ENCODE assay signal across 23 mouse cellular contexts in the genomic region with DNA sequence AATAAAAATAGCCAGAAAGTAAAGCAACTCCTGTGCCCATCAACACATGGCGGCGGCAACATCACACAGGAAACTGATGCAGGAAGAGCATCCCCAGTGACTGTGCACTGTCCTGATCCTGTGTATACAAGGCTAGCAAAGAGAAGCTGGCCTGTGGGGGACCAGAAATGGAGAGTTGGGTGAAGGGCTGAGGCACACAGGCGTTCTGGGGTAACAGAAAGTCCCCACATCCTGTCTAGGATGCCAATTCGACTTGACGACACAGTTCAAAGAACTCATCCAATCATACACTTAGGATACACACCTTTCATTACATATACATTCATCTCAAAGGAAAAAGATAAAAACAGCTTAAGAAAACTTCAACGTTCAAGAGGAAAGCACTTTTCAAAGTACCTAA. TPM values are rescaled to one million over a fixed set of nuclear protein-coding genes. Genes with fewer than 3 reads are reported as not detected.
DNase-seq lines count a peak whose midpoint lies in the region; ATAC-seq lines count a peak whose summit lies in the region.
"Had no signal": no experiment of that assay in that cellular context is flagged by ENCODE, and none has a peak within 500 bp of the region (broad histone marks: within the 10 kb centered on the region; RNA-seq: fewer than 3 reads in every experiment).

No protein-coding gene starts in this region.

- no peaks in the 10 kb centered on the region for H3K36me3 ChIP-seq in splenic B cell, adult 2 months (ENCODE audit: control insufficient read depth, insufficient read depth, low read length, poor library complexity, severe bottlenecking)

- no peaks in the 10 kb centered on the region for H3K27me3 ChIP-seq in splenic B cell, adult 2 months (ENCODE audit: control insufficient read depth, insufficient read depth, low read length, poor library complexity, severe bottlenecking)
- H3K27me3 ChIP-seq: CH12.LX; embryonic facial prominence, embryonic 15.5 days; heart, embryonic 13.5 days; hindbrain, embryonic 12.5 days; Patski had no signal

- intact Hi-C loops in heart, postnatal 25 days (cut with DNase I), result no loop called here

- peak; percentile 26 for DNase-seq in thymus, postnatal 14 days
- DNase-seq in thymus, adult 18-20 months, result no peak
- DNase-seq in induced T-regulatory cell, adult 2 months (ENCODE audit: low read depth), result peak; percentile 67
- peak; percentile 40 for DNase-seq in splenic B cell, adult 2 months (ENCODE audit: low read depth, low spot score)
- no peak for DNase-seq in heart, postnatal 25 days (ENCODE audit: low spot score)
- no peak for DNase-seq in testis, postnatal 10 days (ENCODE audit: low spot score)
- DNase-seq: adrenal gland, postnatal 10 days; cerebellum, adult 11 months; cerebellum, adult 8-10 months; cerebellum, postnatal 14 days; embryo, embryonic 11 days; gastrocnemius, adult 2 months; gastrocnemius, postnatal 36 days; heart, adult 11 months; heart, postnatal 4 days had no signal

- peak; percentile 91 for ATAC-seq in CD4-positive, CD25-positive, alpha-beta regulatory T cell, adult 4 months
- ATAC-seq: forebrain, embryonic 14.5 days; hindbrain, embryonic 16.5 days; Patski had no signal

RNA-seq across cellular contexts. Expression of a gene that starts 41.1 kb away (rescaled TPM):
- polyA plus RNA-seq in CD4-positive, CD25-positive, alpha-beta regulatory T cell, adult 4 months (2017; shearing (Covaris generic)), result 1 to 10 TPM; 1.5 to 6.1 TPM
- 1 to 10 TPM; 9.2 to 9.9 TPM for total RNA-seq in heart, postnatal 25 days (2021)

Comparison
In these comparisons a context has a peak if more than half of its experiments do, and no peak if none do; other contexts are left out.
1. DNase-seq: peak in thymus, postnatal 14 days (single experiment), induced T-regulatory cell, adult 2 months (single experiment) and splenic B cell, adult 2 months (single experiment); none in thymus, adult 18-20 months (0 of 2), heart, postnatal 25 days (single experiment) and testis, postnatal 10 days (single experiment).